Comparison of ENCODE assay signal across 21 mouse cellular contexts in the genomic region with DNA sequence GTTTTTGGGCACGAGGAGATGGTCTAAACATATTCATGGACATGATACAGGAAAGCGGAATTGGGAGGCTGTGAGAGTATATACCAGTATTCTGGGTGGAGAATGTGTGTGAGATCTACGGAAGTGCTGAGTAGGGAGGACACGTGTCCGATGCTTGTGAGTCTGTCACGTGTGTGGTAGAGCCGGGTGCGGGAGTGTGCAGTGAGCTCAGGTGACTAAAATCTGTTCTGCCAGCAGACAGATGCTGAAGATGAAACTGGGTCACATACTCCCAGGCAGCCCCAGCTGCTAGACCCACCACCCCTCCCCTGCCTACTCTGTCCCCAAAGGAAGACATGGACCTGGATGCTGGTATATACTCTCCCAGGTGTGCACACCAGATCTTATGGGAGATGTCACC. TPM values are rescaled to one million over a fixed set of nuclear protein-coding genes. Genes with fewer than 3 reads are reported as not detected.
DNase-seq lines count a peak whose midpoint lies in the region; ATAC-seq and TF ChIP-seq lines count a peak whose summit lies in the region.
"Had no signal": no experiment of that assay in that cellular context is flagged by ENCODE, and none has a peak within 500 bp of the region (broad histone marks: within the 10 kb centered on the region; RNA-seq: fewer than 3 reads in every experiment).

No protein-coding gene starts in this region.

- H3K4me2 ChIP-seq in neural tube, embryonic 13.5 days, result no peak overlapping the region
- no peak overlapping the region for H3K4me2 ChIP-seq in neural tube, embryonic 15.5 days
- H3K4me2 ChIP-seq: forebrain, embryonic 13.5 days; heart, embryonic 12.5 days had no signal

- H3K36me3 ChIP-seq in neural tube, embryonic 13.5 days, result no peaks in the 10 kb centered on the region
- H3K36me3 ChIP-seq in neural tube, embryonic 15.5 days, result no peaks in the 10 kb centered on the region
- H3K36me3 ChIP-seq: embryonic facial prominence, embryonic 10.5 days; heart, embryonic 12.5 days; hindbrain, embryonic 10.5 days had no signal

- no peak for ATAC-seq in neural tube, embryonic 13.5 days (ENCODE audit: low read depth)
- no peak for ATAC-seq in neural tube, embryonic 15.5 days (ENCODE audit: low FRiP score)
- ATAC-seq: forebrain, embryonic 13.5 days; forebrain, postnatal 0 days had no signal

- peaks cover 58% of the 10 kb centered on the region for H3K4me1 ChIP-seq in neural tube, embryonic 13.5 days (replicated peaks)
- H3K4me1 ChIP-seq in neural tube, embryonic 15.5 days, result peaks cover 28% of the 10 kb centered on the region

- H3K9ac ChIP-seq in neural tube, embryonic 13.5 days, result no peak overlapping the region
- H3K9ac ChIP-seq in neural tube, embryonic 15.5 days (replicated peaks), result no peak overlapping the region
- H3K9ac ChIP-seq: forebrain, embryonic 13.5 days; forebrain, postnatal 0 days; heart, embryonic 12.5 days had no signal

- peak; percentile 27 to 56 for DNase-seq in left cerebral cortex, postnatal 25 days (ENCODE audit: low spot score in 2 of 2)
- no peak for DNase-seq in left cerebral cortex, adult 2 months (ENCODE audit: extremely low spot score in 1 of 2, low spot score in 2 of 2)
- no peak for DNase-seq in neural tube, embryonic 10.5 days (ENCODE audit: extremely low spot score, low spot score)
- DNase-seq in brain, adult 2 months (ENCODE audit: low read depth, low spot score), result peak; percentile 75
- DNase-seq in yolk sac, embryonic 10.5 days (ENCODE audit: low spot score), result no peak
- DNase-seq: adrenal gland, adult 2 months; adrenal gland, postnatal 25 days; cerebellum, adult 2 months; forebrain, postnatal 0 days; gastrocnemius, postnatal 25 days had no signal

- TF ChIP-seq CTCF in left cerebral cortex, adult 2 months (IDR thresholded peaks at IDR 0.05), result no peak

- no peaks in the 10 kb centered on the region for H3K9me3 ChIP-seq in neural tube, embryonic 13.5 days
- no peaks in the 10 kb centered on the region for H3K9me3 ChIP-seq in neural tube, embryonic 15.5 days (replicated peaks)
- H3K9me3 ChIP-seq: embryonic facial prominence, embryonic 10.5 days; forebrain, embryonic 13.5 days; hindbrain, embryonic 10.5 days had no signal

- H3K27ac ChIP-seq in left cerebral cortex, adult 2 months, result no peak overlapping the region
- 0 out of 2 replicates have a peak overlapping the region, but pooled peaks have one; percentile 92 for H3K27ac ChIP-seq in neural tube, embryonic 13.5 days (replicated peaks)
- H3K27ac ChIP-seq in neural tube, embryonic 15.5 days (replicated peaks), result peak overlapping the region; percentile 84; the same call in 1 of the 2 replicates
- H3K27ac ChIP-seq: embryonic facial prominence, embryonic 10.5 days; forebrain, embryonic 13.5 days; hindbrain, embryonic 10.5 days had no signal

- intact Hi-C loops in left cerebral cortex, postnatal 25 days (cut with DNase I), result no loop called here
- intact Hi-C loops in left cerebral cortex, adult 2 months (cut with DNase I), result no loop called here

- H3K27me3 ChIP-seq in neural tube, embryonic 13.5 days, result no peaks in the 10 kb centered on the region
- H3K27me3 ChIP-seq in neural tube, embryonic 15.5 days (replicated peaks), result no peaks in the 10 kb centered on the region

- no peak overlapping the region for H3K4me3 ChIP-seq in left cerebral cortex, adult 2 months
- no peak overlapping the region for H3K4me3 ChIP-seq in neural tube, embryonic 13.5 days
- H3K4me3 ChIP-seq in neural tube, embryonic 15.5 days (replicated peaks), result no peak overlapping the region
- H3K4me3 ChIP-seq: embryonic facial prominence, embryonic 10.5 days; forebrain, embryonic 13.5 days; heart, embryonic 12.5 days; hindbrain, embryonic 10.5 days had no signal

- WGBS in neural tube, embryonic 13.5 days, result 87% methylated on average over 8 of the region's 8 CpGs
- WGBS in neural tube, embryonic 15.5 days, result 73% methylated on average over 8 of the region's 8 CpGs

RNA-seq across cellular contexts. Expression of a gene that starts 4.0 kb away (rescaled TPM):
- 10 to 100 TPM; 85.4 to 98.1 TPM for total RNA-seq in left cerebral cortex, postnatal 25 days (2021)
- total RNA-seq in left cerebral cortex, adult 2 months (2021), result 100 to 1,000 TPM in 1 of 2 experiments, 10 to 100 TPM in 1; 97.9 to 109 TPM
- polyA plus RNA-seq in neural tube, embryonic 13.5 days (2015; fragmentation: Nextera tagmentation; extraction: Ambion mirVana), result 77.2 and 85.9 TPM in 2 replicates
- polyA plus RNA-seq in neural tube, embryonic 15.5 days (2015; fragmentation: Nextera tagmentation; extraction: Ambion mirVana), result 65.5 and 87.3 TPM in 2 replicates
- total RNA-seq: gastrocnemius, adult 18-20 months; granulocyte monocyte progenitor cell, adult 5-6 weeks; heart, adult 8-10 months; heart, postnatal 25 days had no signal

RNA-seq across cellular contexts. Expression of a gene that starts 24.4 kb away (rescaled TPM):
- 100 to 1,000 TPM; 389 to 397 TPM for total RNA-seq in left cerebral cortex, postnatal 25 days (2021)
- total RNA-seq in left cerebral cortex, adult 2 months (2021), result 100 to 1,000 TPM; 379 to 386 TPM
- polyA plus RNA-seq in neural tube, embryonic 13.5 days (2015; fragmentation: Nextera tagmentation; extraction: Ambion mirVana), result 607 and 633 TPM in 2 replicates
- polyA plus RNA-seq in neural tube, embryonic 15.5 days (2015; fragmentation: Nextera tagmentation; extraction: Ambion mirVana), result 658 and 665 TPM in 2 replicates

RNA-seq across cellular contexts. Expression of a gene that starts 24.5 kb away (rescaled TPM):
- total RNA-seq in left cerebral cortex, postnatal 25 days (2021), result not detected
- not detected for total RNA-seq in left cerebral cortex, adult 2 months (2021)
- 0.68 TPM in 1 of 2 replicates, not detected in the other for polyA plus RNA-seq in neural tube, embryonic 13.5 days (2015; fragmentation: Nextera tagmentation; extraction: Ambion mirVana)
- 0.36 and 0.88 TPM in 2 replicates for polyA plus RNA-seq in neural tube, embryonic 15.5 days (2015; fragmentation: Nextera tagmentation; extraction: Ambion mirVana)
- total RNA-seq: ES-E14; gastrocnemius, adult 18-20 months; gastrocnemius, postnatal 25 days; heart, adult 8-10 months; heart, postnatal 25 days had no signal
- polyA plus RNA-seq: heart, embryonic 12.5 days had no signal

RNA-seq across cellular contexts. Expression of a gene that starts 58.4 kb away (rescaled TPM):
- 10 to 100 TPM; 13.5 to 18.7 TPM for total RNA-seq in left cerebral cortex, postnatal 25 days (2021)
- total RNA-seq in left cerebral cortex, adult 2 months (2021), result 10 to 100 TPM; 18.3 to 18.4 TPM
- polyA plus RNA-seq in neural tube, embryonic 13.5 days (2015; fragmentation: Nextera tagmentation; extraction: Ambion mirVana), result 80.3 and 84.5 TPM in 2 replicates
- polyA plus RNA-seq in neural tube, embryonic 15.5 days (2015; fragmentation: Nextera tagmentation; extraction: Ambion mirVana), result 73.6 and 88.2 TPM in 2 replicates

Comparison
In these comparisons a context has a peak if more than half of its experiments do, and no peak if none do; other contexts are left out.
1. DNase-seq: peak in left cerebral cortex, postnatal 25 days (2 of 2) and brain, adult 2 months (single experiment); none in left cerebral cortex, adult 2 months (0 of 2), neural tube, embryonic 10.5 days (single experiment) and yolk sac, embryonic 10.5 days (single experiment).